Comparison of ENCODE assay signal across 24 mouse cellular contexts in the genomic region with DNA sequence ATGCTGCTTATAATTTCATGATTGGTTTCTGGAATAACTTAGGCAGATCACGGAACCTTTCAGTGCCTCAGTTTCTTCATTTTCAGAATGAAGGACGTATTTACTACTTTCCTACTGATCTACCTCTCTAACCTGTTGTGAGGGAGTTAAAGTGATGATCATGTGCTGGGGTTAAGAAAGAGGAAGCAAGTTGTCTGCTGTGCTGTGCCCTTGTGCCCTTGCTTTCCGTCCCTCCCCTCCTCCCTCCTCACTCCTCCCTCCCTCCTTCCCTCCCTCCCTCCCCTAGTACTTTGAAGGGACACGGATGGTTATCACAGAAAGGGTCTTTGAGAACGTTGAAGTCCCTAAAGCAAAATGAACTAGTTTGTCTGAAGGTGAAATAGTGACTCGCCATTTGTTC. TPM values are rescaled to one million over a fixed set of nuclear protein-coding genes. Genes with fewer than 3 reads are reported as not detected.
DNase-seq lines count a peak whose midpoint lies in the region; ATAC-seq and TF ChIP-seq lines count a peak whose summit lies in the region.
"Had no signal": no experiment of that assay in that cellular context is flagged by ENCODE, and none has a peak within 500 bp of the region (broad histone marks: within the 10 kb centered on the region; RNA-seq: fewer than 3 reads in every experiment).

No protein-coding gene starts in this region.

- H3K4me1 ChIP-seq in G1E (ENCODE audit: insufficient read depth, low read depth, low read length), result peaks cover 5% of the 10 kb centered on the region
- no peaks in the 10 kb centered on the region for H3K4me1 ChIP-seq in heart, embryonic 12.5 days (replicated peaks)
- H3K4me1 ChIP-seq: embryonic facial prominence, embryonic 12.5 days; embryonic facial prominence, embryonic 15.5 days; forebrain, embryonic 15.5 days; heart, embryonic 10.5 days; hindbrain, embryonic 12.5 days; hindbrain, embryonic 15.5 days had no signal

- H3K27ac ChIP-seq in heart, embryonic 12.5 days (ENCODE audit: poor library complexity, severe bottlenecking), result no peak overlapping the region
- H3K27ac ChIP-seq: embryonic facial prominence, embryonic 12.5 days; embryonic facial prominence, embryonic 15.5 days; forebrain, embryonic 15.5 days; heart, adult 2 months; heart, embryonic 10.5 days; hindbrain, embryonic 12.5 days; hindbrain, embryonic 15.5 days had no signal

- no peak overlapping the region for H3K4me3 ChIP-seq in G1E (ENCODE audit: low read depth, low read length)
- H3K4me3 ChIP-seq in heart, embryonic 12.5 days, result no peak overlapping the region
- H3K4me3 ChIP-seq: embryonic facial prominence, embryonic 12.5 days; embryonic facial prominence, embryonic 15.5 days; forebrain, embryonic 15.5 days; heart, adult 2 months; heart, embryonic 10.5 days; hindbrain, embryonic 12.5 days; hindbrain, embryonic 15.5 days had no signal

- no peaks in the 10 kb centered on the region for H3K9me3 ChIP-seq in G1E (replicated peaks)
- no peaks in the 10 kb centered on the region for H3K9me3 ChIP-seq in heart, embryonic 12.5 days (replicated peaks)
- H3K9me3 ChIP-seq: embryonic facial prominence, embryonic 12.5 days; embryonic facial prominence, embryonic 15.5 days; forebrain, embryonic 15.5 days; heart, embryonic 10.5 days; hindbrain, embryonic 12.5 days; hindbrain, embryonic 15.5 days had no signal

- peak; percentile 40; the same call in 1 of the 2 replicates for ATAC-seq in G1E (ENCODE audit: extremely low read depth, insufficient number of reproducible peaks, low FRiP score, poor library complexity, severe bottlenecking)
- ATAC-seq in common myeloid progenitor, adult 5-6 weeks (replicated peaks; ENCODE audit: low read depth, poor library complexity, severe bottlenecking), result peak; percentile 73; the same call in 1 of the 2 replicates
- ATAC-seq in megakaryocyte progenitor cell, adult 5-6 weeks (replicated peaks; ENCODE audit: poor library complexity), result peak; percentile 76
- ATAC-seq in heart, embryonic 12.5 days (ENCODE audit: insufficient number of reproducible peaks, low FRiP score), result no peak
- ATAC-seq: activated CD4-positive, CD25-positive, alpha-beta regulatory T cell, adult 4 months; CD4-positive, CD25-positive, alpha-beta regulatory T cell, adult 4 months; forebrain, embryonic 15.5 days had no signal

- DNase-seq in 416B (ENCODE audit: low read depth), result peak; percentile 28
- DNase-seq in G1E (ENCODE audit: low spot score), result peak; percentile 2
- no peak for DNase-seq in left cerebral cortex, postnatal 25 days (ENCODE audit: low spot score in 2 of 2)
- no peak for DNase-seq in right cerebral cortex, postnatal 4 days
- DNase-seq in retina, postnatal 1 day, result no peak
- DNase-seq: adrenal gland, adult 8-10 months; adrenal gland, postnatal 25 days; cerebellum, adult 11-12 months; cerebellum, adult 8-10 months; cerebellum, postnatal 10 days; cerebellum, postnatal 36 days; gastrocnemius, postnatal 25 days; heart, adult 2 months had no signal

- TF ChIP-seq CTCF in G1E (IDR thresholded peaks at IDR 0.05; ENCODE audit: low read depth, low read length), result no peak

- intact Hi-C loops in left cerebral cortex, postnatal 25 days (cut with DNase I), result no loop called here

- H3K36me3 ChIP-seq in G1E (replicated peaks), result peaks cover 26% of the 10 kb centered on the region
- peaks cover 10% of the 10 kb centered on the region for H3K36me3 ChIP-seq in heart, embryonic 12.5 days

- WGBS in heart, embryonic 12.5 days, result 48% methylated on average over 6 of the region's 6 CpGs

- H3K4me2 ChIP-seq in heart, embryonic 12.5 days, result no peak overlapping the region
- H3K4me2 ChIP-seq: embryonic facial prominence, embryonic 12.5 days; embryonic facial prominence, embryonic 15.5 days; forebrain, embryonic 15.5 days; hindbrain, embryonic 12.5 days; hindbrain, embryonic 15.5 days had no signal

- no peak overlapping the region for H3K9ac ChIP-seq in heart, embryonic 12.5 days
- H3K9ac ChIP-seq: embryonic facial prominence, embryonic 12.5 days; embryonic facial prominence, embryonic 15.5 days; forebrain, embryonic 15.5 days; hindbrain, embryonic 12.5 days; hindbrain, embryonic 15.5 days had no signal

- H3K27me3 ChIP-seq in G1E (ENCODE audit: insufficient read depth, low read length), result no peaks in the 10 kb centered on the region
- H3K27me3 ChIP-seq in heart, embryonic 12.5 days (replicated peaks), result no peaks in the 10 kb centered on the region
- H3K27me3 ChIP-seq: embryonic facial prominence, embryonic 12.5 days; embryonic facial prominence, embryonic 15.5 days; forebrain, embryonic 15.5 days; hindbrain, embryonic 12.5 days; hindbrain, embryonic 15.5 days had no signal

RNA-seq across cellular contexts. Expression of a gene that starts 43.2 kb away (rescaled TPM):
- total RNA-seq in G1E (2014; fragmentation: Nextera tagmentation) (34.3 and 35.3 TPM in 2 replicates), G1E (2017) (28.7 and 29.8 TPM in 2 replicates)
- polyA plus RNA-seq in G1E (2012), result 5.9 and 10.2 TPM in 2 replicates
- total RNA-seq in common myeloid progenitor, adult 5-6 weeks (2017), result 19.1 and 20.0 TPM in 2 replicates
- total RNA-seq in megakaryocyte progenitor cell, adult 5-6 weeks (2015), result 21.6 and 24.4 TPM in 2 replicates
- total RNA-seq in megakaryocyte progenitor cell, adult 5-6 weeks (2017), result 23.1 and 23.3 TPM in 2 replicates
- total RNA-seq in left cerebral cortex, postnatal 25 days (2021), result 1 to 10 TPM; 4.9 to 5.5 TPM
- 43.0 and 43.3 TPM in 2 replicates for polyA plus RNA-seq in heart, embryonic 12.5 days (2016; fragmentation: Nextera tagmentation; extraction: Ambion mirVana)

RNA-seq across cellular contexts. Expression of a gene that starts 58.1 kb away (rescaled TPM):
- total RNA-seq in G1E (2014; fragmentation: Nextera tagmentation) (19.1 and 21.7 TPM in 2 replicates), G1E (2017) (8.9 and 11.0 TPM in 2 replicates)
- 0.41 and 0.53 TPM in 2 replicates for polyA plus RNA-seq in G1E (2012)
- 5.3 and 10.5 TPM in 2 replicates for total RNA-seq in common myeloid progenitor, adult 5-6 weeks (2017)
- 10.0 and 11.6 TPM in 2 replicates for total RNA-seq in megakaryocyte progenitor cell, adult 5-6 weeks (2015)
- total RNA-seq in megakaryocyte progenitor cell, adult 5-6 weeks (2017), result 4.5 and 9.6 TPM in 2 replicates
- total RNA-seq in left cerebral cortex, postnatal 25 days (2021), result 10 to 100 TPM; 67.1 to 71.3 TPM
- 2.1 and 3.3 TPM in 2 replicates for polyA plus RNA-seq in heart, embryonic 12.5 days (2016; fragmentation: Nextera tagmentation; extraction: Ambion mirVana)

Comparison
In these comparisons a context has a peak if more than half of its experiments do, and no peak if none do; other contexts are left out.
1. DNase-seq: peak in 416B (single experiment) and G1E (single experiment); none in left cerebral cortex, postnatal 25 days (0 of 2), right cerebral cortex, postnatal 4 days (single experiment) and retina, postnatal 1 day (single experiment).